Mouse (Mus musculus) cerebellum, adult 9-11 months (tissue): ENCODE data around the gene Radil.
A peak's percentile ranks its signal among the peaks of the same experiment; 100 is the strongest.

ENCODE experiments used
- DNase-seq: peaks from one replicate; pipeline ENCODE4 v3.0.0; 2022

Radil gene

DNA sequence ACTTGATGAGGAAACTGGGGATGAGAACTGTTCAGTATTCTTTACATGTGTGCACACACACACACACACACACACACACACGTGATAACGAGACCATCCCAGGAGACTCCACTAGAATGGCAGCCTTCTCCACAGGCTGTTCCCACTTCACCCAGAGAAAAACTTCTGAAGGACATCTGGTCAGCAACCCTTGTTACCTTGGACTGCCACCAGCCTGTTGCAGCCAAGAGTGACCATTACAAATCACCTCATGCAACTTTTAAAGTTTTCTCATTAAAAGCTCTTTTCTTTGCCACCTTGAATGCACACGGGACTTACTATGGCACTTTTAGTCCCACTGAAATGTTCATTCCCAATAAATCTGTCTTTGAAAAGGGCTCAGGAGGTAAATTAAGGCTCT is 13.6 kb downstream of the Radil start:
- no peak for DNase-seq

DNA sequence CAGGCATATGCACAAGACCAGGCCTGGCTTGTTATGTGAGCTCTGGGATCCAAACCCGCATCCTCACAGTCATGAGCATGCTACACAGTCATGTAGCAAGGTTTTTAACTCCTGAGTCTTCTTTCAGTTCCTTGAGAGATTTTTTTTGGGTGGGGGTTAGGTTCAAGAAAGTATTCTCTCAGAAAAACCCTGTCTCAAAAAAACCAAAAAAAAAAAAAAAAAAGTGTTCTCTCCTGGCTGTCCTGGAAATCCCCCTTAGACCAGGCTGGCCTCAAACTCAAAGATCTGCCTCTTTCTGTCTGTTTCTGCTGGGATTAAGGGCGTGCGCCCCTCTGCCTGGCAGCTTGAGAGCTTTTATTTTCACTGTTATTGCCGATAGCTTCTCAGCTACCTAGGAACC is 15.5 kb downstream of the Radil start:
- DNase-seq, result no peak

DNA sequence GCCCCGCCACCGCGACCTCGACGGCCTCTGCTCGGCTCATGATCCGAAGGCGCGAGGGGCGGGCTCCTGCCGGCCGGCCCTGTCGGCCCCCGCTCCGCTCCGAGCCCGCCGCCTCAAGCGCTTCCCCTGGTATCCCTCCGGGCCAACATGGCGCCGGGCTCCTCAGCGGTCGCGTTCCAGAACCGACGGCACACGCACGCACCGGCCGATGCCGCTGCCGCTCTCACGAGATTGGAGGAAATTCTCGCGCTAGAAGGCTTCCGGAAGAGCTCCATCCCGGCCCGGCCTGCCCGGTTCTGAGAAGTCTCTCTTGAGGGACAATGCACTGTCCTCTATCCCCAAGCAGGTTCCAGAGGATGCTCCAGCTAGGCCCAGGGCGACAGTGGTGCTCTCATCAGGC is 21.0 kb downstream of the Radil start, which contains the start of gene Papolb:
Gene Papolb, minus strand, starts transcription at position 162 of the 400 bp plus-strand sequence.
- no peak for DNase-seq

DNA sequence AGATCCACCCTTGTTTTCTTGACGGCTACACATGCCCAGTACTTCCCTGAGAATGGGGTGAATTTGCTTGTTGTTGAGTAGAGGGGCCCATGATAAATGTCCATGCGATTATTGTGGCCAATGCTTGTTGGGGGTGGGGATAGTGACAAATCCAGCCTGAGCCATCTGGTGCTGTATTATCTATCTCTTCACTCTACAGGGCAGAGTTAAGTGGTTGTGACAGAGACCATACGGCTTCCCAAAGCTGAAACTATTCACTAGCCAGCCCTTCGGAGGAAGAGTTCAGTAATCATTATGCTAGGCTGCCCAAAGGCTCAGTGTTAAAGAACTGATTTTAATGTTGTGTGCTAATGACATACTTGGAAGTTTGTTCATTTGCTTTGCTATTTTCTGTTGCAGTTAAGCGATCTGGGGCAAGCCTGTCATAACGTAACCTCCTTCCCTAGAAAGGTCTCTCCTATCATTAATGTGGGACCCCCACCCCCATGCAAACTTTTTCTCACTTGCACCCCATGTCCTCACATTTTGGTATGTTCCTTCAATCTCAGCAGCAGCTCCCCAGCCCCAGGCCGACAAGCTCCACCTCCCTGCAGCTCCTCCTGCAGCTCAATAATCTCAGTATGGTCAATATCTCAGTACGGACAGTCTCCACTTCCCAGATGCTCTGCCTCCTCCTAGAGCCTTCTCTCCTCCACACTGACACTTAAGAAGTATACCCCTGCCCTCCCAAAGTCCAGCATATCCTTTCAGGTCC is 26.0 kb downstream of the Radil start:
- no peak for DNase-seq

DNA sequence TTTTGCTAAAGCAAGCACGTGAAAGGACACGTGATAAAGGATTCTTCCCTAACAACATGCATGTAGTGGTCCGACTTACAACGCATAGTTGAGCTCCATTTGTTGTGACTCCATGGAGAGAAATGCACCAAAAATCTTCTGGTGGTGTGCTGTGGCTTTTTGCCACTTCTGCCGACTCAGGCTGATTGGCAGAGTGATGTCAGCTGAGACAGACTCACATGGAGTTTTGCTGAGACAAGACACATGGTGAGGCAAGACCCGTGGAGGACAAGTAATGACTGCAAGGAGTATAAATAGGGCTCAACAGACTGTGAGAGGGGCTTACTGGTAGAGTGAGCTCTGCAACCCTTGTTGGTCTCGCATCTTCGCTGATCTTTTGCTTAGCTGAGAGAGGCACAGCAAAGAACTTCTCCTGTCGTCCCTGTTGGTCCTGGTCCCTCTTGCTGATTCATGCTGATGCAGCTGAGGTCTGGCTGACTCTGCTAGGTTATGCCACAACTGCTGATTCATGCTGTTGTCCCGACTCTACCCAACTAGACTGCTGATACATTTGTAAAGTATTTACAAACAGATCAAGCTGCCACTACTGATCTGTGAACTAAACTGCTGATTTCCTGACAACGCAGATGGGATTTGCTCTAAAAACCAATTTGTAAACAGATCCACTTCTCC is 29.6 kb downstream of the Radil start:
- no peak for DNase-seq

DNA sequence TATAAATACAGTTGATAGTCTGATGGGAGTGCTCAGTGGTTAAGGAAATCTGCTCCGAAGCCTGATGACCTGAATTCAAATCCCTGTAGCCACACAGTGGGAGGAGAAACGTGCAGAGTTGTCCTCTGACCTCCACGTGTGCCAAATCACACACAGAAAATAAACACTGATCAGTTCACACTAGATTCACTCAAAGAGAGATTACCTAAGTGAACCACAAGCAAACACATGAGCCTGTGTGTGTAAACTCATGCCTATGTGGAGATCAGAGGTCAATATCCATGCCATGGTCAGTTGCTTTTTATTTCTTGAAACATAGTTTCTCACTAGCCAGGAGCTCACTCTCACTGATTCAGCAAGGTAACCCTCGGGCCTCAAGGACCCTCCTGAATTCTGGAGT is 30.5 kb downstream of the Radil start:
- no peak for DNase-seq

DNA sequence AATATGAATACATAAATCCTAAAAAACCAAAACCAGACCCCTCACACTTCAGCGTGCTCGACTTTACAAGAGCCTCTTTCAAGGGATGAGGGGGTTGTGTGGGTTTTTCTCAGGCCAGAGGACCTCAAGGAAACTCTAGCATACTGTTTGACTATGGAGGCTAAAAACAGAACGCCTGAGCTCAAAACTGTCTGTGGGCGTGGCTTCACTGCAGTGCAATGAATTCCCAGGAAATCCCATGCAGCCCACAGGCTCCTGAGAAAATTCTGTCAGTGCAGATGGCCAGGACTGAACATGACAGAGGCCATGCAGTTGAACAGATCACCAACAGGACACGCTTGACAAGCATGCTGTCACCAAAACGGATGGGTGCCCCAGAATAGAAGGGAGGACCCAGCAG is 31.9 kb downstream of the Radil start:
- DNase-seq, result no peak

DNA sequence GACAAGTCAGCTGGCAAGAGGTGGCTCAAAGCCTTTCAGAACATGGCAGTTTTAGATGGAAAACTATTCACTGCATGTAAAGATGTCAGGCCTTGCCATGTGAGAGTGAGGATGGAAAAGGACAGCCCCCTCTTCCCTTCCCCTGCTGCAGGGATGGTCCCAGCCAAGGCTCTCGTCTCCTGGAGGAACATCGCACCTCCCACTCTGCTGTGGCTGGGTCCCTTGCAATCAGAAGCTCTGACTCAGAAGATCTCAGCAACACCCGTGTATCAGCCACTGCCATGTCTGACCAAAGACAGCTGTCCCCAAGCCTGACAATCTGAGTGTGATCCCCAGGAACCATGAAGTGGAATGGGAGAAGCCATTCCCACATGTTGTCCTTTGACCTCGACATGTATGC is 38.8 kb downstream of the Radil start:
- no peak for DNase-seq

DNA sequence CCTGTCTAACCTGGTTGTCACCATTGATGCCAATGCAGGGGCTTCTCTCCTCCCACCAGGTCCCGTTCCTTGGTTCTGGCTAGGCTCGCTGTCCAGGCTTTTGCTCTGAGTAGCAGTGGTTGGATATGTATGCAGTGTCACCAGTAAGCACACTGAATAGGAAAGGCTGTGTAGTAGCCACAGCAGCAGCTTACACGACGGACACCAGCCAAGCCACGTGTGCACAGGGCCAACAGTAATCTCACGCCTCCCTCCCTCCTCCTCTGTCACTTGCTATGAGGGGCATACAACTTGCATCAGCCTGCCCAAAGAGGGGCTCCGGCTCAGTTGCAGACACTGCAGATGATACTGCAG is 40.9 kb downstream of the Radil start:
- peak; percentile 53 for DNase-seq

DNA sequence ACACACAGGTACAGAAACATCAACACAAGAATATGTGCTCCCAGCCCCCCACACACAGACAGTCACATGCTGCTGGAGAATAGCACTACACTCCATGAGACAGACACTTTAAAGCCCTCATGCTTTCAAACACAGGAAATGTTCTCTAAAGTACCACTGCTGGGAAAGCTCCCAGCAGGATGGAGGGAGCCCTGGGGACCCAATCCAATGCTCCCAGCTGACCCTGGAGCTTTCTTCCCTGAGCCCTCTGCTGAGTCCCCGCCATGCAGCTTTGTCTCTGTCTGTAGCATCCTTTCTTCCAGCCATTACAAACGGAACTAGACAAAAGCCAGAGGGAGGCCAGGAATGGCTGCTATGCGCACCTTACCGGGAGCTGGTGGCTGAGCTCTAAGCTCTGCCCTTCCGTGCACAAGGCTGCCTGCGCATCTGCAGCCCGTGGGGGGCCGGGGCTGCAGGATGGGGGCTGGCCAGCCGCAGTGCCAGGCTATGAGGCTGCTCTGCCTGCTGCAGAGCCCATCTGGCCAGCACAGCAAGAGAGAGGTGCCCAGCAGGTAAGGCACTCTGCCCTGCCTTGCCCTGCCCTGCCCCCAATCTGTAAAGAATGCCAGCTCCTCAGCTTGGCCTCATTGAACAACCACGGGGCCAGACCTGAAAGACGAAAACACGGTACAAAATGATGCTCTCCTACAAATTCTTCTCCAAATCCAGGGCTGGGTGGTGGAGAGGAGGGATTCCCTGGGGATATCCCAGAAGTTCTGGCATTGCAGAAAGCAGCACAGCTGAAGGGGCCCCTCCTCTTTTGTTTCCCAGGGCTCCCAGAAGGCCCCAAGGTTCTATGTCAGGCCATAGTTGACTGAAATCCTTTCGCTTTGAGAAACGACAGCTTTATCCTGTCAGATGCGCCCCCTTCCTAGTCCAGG is 41.5 kb downstream of the Radil start:
- DNase-seq, result peak; percentile 90

DNA sequence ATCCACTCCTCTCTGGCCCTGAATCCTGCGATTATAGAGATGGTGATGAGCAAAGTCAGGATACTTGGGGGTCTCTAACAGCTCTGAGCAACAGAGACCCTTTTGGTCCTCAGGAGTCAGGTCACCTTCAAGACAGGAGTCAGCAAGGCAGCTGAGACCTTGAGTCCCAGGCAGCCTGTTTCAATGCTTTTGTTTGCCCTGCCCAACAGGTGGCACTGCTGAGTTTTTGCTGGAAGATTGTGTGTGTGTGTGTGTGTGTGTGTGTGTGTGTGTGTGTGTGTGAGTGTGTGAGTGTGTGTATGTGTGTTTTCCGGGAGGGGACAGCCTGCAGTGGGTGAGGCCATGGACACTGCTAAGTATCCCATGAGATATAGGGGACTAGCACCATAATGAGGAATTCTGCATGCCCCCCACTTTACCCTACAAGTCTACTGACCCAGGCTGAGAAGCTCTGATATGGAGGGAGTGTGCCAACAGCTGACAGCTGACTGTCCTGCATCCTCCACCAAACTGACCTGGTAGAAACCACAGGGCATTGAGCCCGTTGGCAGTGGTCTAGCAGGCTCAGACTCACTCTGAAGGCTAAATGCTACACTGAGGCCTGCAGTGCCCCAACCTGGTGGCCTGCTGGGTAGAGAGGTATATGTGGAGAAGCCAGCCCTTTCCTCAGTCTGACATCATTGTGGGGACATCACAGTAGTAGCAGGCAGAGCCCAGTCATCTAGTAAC is 45.0 kb downstream of the Radil start:
- DNase-seq, result peak; percentile 50

DNA sequence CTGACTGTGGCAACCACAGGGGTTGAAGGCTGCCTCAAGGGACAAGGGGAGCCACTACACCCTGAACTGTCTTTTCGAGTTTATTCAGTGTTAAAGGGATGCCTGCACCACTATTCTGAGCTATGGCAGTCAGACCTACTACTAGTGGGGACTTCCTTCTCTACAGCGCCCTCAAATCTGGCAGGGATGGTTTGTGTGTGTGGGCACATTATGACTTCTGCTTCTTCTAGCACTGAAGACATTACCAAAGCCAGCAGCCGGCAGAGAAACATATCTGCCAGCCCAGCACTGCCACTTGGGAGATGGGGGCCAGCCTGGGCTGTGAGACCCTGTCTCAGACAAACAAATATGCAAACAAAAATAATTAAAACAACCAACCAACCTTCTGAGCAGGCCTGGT is 46.7 kb downstream of the Radil start:
- DNase-seq, result no peak

DNA sequence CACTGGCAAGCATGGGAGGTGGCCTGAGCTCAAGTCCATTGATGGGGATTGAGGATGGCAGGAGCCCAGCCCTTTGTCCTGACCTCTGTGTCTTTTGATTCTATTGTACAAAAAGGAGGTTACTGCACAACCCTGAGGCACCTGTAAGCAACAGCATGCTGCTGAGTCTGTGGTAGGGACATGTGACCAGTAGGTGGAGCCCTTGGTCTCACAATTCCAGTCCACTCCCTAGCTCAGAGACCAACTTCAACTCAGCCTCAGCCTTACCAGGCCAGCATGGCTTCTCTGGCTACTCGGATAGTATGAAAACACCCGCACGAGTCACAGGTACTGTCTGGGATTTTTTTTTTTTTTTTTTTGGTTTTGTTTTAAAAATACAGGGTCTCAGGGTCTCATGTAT is 48.5 kb downstream of the Radil start:
- DNase-seq, result peak; percentile 92

DNA sequence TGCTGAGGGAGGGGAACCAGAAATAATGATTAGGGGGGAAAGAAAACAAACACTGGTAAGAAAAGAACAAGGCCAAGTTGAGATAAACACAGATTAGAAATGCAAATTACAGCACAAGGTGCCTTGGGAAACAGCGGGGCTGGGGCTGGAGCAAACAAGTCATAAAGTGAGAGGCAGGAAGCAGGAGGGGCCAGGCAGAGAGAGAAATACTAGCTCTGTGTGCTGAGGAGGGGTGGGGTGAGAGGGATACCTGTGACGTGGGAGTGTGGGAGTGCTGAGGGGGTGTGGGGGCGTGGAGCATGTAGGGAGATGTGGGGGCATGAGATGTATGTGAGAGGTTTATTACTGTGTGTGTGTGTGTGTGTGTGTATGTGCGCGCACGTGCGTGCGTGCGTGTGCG is 50.0 kb downstream of the Radil start:
- DNase-seq, result no peak

DNA sequence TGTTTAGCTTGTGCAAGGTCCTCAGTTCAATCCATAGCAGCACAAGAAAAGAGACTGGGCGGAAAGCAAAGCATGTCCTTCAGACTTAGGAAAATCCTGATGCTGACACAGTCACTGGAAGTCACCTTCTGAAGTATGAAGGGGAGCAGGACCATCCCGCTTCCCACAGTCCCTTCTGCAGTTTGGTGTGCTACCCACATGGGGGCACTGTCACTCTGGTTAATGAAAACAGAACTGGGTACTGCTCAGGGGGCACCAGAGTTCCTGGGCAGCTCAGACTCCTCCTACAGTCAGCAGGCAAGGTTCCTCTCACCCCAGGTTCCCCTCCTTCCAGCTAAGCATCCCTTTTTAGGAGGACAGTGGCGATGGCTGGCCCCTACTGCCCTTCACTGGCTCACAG is 51.9 kb downstream of the Radil start:
- peak; percentile 52 for DNase-seq

DNA sequence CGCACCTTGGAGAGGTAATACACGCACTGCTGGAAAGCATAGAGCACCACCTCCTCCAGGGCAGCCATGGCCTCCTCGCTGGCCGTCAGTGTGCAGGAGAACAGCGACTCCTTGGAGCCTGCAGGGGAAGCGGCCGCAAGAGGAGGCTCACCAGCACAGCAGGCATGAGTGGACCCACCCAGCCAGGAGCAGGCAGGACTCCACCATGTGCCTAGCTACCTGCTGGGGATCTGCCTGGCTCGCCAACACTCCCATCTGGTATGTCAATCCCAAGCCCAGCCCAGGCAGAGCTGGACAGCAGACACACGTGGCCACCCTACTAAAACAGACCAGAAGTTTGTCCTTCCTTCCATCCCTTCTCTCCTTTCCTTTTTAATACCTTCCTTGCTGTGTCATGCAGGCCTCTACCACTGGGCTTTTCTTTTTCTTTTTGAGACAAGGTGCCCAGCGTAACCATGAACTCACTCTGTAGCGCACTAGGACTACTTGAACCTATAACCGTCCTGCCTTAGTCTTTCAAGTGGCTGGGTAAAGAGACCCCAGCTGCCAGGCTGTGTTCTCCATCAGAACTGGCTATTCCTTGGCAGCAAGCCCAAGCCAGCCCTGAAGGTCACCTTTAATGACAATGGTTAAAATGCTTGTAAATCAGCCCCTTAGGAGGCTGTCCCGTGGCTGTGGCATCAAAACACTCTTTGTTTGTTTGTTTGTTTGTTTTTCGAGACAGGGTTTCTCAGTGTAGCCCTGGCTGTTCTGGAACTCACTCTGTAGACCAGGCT is 55.4 kb downstream of the Radil start:
- DNase-seq, result peak; percentile 82

DNA sequence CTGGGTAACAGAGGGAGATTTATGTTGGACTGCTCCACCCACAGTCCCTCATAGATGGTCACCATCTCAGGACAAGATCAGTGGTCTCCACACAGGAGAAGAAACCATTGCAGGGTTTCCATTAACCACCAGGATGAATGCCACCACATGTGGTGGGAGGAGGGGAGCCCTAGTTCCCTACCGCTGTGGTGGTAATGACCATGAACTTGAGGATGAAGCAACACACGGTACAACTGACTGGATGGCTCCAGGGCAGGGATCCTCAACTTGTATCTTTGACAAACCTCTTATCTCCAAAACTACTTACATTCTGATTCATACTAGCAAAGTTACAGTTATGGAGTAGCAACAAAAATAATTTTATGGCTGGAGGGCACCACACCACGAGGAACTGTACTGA is 57.6 kb downstream of the Radil start:
- DNase-seq, result no peak

DNA sequence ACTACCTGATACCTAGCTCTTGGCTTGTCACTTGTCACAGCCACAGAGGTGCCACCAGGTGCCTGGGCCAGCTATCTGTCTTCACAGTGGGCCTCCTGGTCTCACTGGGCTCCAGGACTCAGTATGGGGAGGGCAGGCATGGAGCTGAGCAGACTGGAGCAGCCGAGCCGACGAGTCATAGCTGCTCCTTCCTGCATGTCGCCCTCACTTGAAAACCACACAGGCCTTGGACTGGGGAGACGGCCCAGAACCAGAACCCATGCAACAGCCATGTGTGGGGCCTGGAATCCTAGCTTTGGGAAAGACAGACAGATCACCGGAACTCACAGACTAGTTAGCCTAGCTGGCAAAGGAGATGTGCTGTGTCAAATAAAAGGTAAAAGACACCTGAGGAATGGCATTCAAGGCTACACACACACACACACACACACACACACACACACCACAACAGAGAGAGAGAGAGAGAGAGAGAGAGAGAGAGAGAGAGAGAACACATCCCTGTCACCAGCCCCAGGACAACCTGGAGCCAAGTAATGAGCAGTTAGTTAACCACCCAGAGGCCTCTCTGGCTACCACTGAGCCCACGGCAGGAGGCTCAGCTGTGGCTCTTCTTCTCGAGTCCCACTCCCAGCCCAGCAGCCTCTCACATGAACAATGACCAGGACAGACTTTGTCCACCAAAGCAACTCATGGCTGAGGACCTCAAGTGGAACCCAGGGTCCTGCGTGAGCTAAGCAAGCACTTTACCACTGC is 60.8 kb downstream of the Radil start:
- no peak for DNase-seq

DNA sequence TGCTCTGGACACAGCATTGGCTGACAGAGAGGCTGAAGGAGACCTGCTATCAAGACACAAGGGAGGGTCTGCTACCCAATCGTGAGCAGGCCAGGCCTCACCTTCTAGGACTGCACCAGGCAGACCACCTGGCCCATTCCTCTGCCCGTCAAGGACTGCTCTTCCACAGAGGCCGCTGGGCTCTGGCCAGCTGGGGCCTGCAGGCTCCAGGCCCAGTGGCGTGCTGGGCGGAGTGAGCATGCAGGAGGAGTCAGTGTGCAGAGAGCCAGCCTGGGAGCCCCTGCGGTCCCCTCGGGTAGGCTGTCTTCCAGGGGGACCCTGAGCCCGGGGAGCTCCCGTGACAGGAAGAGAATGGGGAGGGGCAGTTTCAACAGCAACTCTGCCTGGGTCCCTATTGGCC is 64.2 kb downstream of the Radil start:
- no peak for DNase-seq

DNA sequence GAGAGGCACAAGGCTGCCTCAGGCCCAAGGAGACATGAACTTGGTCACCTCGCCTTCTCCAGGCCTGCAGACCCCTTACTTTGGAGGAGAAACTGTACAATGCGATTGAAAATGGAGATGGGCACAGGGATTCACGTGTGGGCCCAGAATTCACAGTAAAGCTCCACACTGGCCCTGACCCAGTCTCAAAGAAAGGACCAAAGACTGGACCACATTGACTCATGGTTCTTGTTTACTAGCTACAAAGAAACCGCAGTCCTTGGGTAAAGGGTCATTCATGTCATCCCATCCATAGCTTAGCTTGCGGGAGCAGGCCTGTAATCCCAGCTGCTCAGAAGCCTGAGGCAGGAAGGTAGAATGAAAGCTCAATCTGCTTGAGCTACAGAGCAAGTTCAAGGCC is 67.3 kb downstream of the Radil start:
- DNase-seq, result no peak

DNA sequence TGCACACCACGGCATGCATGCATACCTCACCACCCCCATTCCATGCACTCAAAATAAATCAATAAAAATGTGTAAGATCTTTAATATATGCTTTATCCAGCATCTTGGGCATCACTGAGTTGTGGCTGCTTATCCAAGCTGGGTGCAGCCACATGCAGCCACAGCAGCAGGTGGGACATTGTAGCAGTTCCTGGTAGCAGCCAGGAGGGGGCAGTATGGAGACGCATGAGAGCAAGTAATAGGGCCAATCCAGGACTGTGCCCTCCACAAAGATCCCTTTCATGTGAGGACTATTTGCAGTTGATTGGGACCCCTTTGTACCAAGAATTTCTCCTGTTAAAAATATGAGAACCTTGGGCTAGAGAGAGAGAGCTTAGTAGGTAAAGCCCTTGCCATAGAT is 68.4 kb downstream of the Radil start:
- no peak for DNase-seq
